Mouse (Mus musculus) granulocyte monocyte progenitor cell, adult 5-6 weeks (primary cell): ENCODE data around the gene Usp21. TPM values are rescaled to one million over a fixed set of nuclear protein-coding genes. Genes with fewer than 3 reads are reported as not detected.
A peak's percentile ranks its signal among the peaks of the same experiment; 100 is the strongest.
"Not testable (repeated sequence)": the region's sequence is repeated elsewhere in the genome, so short reads cannot be mapped to it uniquely, and the experiment has no call there.

Source experiments
- ATAC-seq: replicated peaks from 2 replicates; pipeline ENCODE4 v1.8.0; 2016; ENCODE audit warnings: mild to moderate bottlenecking, moderate TSS enrichment, inconsistent platforms; ENCODE audit not compliant: poor library complexity, severe bottlenecking
- total RNA-seq, 2 experiments: library from RNA; stranded (forward) in 1 of 2; stranded (reverse) in 1 of 2; fragments of 200-712, 200-1000 nt in 1 of 2; fragments of >200 nt in 1 of 2; fragmentation: Nextera tagmentation in 1 of 2; gene quantifications; 2 replicates each; pipeline ENCODE4 v1.2.3; 2014 to 2017

Gene Usp21
- total RNA-seq, 2 experiments from 2014 or later: 22.8 to 37.6 TPM

DNA sequence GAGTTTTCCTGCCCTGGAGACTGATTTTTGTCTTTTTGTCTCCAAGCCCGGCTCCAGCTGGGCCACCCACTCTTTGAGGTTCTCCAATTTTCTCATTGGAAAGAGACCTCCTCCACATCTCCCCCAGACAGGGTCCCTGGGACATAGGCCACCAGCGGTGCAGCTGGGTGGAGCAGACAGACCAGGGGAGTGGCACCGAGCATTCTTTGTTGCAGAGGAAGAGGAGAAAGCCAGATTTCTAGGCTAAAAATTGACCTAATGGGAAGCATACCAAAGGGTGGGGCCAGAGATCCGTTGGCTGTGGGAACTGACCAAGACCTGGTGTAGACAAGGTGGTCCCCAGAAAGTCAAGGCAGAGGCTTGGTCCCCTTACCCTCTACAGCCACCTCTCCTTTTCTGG lies 39.9 kb downstream of the Usp21 start:
- no peak for ATAC-seq

DNA sequence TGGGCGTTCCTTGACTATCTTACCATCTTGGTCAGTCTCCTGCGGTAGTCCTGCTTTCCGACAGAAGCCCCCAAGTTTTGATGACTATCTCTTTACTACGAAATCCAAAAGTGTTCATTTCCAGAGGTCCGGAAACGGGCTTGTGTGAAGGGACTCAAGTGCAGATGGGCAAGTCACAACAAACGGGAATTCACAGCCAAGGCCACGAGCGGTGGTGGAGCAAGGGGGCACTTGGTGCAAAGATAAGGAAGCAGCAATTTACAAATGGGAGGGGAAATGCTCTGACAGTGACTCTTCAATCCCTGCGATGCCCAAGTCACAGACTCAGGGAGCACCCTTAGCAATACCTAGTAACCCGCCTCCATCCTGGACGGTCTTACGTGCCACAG lies 40.3 kb downstream of the Usp21 start:
- peak; percentile 32 for ATAC-seq

DNA sequence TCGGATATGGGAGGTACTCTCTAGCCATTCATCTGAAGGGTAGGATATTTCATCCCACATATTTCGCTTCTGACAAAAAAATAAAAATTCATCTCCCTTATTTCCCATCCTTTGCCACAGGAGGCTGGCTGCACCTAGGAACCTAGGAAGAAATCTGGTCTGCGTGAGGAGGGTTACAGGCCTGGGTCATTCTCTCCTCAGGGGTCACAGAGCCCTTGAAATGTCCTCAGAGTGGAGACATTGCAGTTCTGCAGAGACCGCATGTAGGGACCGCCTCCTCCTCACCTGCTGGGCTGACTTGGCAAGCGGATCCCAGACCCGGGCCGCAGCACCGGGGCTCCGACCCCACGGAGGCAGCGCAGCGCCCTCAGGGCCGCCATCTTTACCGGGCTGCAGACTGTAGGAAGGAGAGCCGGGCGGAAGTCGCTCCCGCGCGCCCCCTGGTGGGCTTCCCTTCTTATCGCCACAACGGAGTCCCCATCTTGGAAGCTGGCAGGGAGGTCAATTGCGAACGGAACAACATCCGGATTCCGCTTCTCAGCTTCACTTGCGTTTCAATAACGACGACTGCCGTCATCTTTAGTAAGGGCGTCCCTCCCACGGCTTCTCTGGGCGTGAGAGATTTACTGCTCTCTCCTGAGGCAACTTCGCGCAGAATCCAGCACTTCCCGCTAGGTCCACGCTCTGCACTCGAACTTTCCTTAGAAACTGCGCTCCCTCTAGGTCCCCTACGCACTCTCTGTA lies 40.9 kb downstream of the Usp21 start:
- ATAC-seq: peak; percentile 94

DNA sequence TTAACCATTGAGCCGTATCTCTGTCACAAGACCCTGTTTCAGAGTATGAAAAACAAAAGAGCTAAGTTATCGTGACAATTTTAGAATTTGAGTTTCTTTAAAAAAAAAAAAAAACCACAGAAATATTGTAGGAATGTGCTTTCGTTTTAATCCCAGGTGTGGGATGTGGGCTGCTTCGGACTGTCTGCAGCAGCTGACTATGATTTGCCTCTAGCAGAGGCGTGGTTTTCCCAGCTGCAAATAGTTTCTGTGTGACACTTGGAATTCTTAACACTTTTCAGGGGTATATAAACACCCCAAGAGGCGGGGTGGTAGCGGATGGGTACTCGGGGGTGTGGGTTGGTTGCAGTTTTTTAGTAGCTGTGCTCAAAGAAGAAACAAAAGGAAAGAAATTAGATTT lies 42.4 kb downstream of the Usp21 start:
- no peak for ATAC-seq

DNA sequence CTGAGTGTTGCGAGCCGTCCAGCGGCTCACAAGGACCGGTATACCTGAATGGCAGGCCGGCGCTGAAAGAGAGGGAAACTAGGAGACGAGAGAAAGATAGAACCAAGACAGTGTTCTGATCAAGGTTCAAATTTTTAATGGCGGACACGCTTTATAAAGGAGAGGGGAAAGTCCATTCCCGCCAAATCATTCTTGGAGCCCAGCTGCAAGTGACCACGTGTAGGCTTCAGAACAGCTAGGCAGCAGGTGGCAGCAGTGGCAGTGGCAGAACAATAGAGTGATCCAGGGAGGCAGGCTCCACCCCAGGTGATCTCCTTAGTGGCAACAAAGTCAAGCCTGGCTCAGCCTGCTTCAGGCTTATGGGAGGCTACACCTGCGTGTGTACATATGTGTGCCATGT lies 45.8 kb downstream of the Usp21 start:
- ATAC-seq: not testable (repeated sequence)

DNA sequence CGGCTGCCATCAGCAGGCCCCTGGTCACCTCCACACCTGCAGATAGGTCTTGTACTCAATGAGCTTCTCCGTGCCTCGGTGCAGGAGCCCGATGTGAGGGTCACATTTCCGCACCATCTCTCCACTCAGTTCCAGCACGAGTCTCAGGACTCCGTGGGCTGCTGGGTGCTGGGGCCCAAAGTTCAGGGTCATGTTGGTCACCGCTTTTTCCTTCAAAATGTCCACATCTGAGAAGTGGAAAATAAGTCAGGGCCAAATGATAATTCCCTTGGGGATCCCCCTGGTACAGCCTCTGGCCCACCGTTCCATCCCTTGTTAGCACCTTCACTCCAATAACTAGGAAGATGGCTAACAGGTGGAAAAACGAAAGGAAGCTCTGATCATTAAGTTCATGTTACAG lies 46.9 kb downstream of the Usp21 start:
- no peak for ATAC-seq

DNA sequence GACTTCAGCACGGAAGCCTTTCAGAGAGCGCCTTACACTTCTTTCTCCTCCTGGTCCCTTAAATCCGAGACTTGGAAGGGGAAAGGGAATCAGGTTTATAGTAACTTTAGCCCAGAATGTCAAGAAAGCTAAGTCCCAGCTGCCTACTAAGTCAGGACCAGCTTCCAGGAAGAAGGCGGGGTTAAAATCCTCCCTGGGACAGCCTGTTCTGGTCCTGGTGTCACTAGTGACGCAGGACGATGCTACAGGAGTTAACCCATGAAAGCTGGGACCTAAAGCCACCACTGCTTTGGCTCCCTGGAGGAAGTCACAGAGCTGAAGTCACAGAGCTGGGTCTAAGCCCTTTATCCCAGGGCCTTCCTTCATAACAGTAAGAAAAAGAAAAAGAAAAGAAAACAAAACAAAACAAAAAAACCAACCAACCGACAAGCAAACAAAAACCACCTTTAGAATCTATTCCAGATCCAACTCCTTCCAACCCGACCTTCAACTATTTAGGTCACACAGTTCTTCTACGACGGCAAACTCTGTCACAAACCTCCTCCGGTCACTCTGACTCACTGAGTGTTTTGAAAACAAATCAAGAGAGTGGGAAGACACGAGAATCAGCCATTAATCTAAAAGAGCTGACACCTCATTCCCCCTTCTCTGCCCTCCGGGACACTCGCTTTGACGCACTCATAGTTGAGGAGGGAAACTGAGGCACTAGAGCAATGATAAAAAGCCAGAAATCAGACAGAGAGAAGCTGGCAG lies 47.6 kb downstream of the Usp21 start:
- no peak for ATAC-seq

DNA sequence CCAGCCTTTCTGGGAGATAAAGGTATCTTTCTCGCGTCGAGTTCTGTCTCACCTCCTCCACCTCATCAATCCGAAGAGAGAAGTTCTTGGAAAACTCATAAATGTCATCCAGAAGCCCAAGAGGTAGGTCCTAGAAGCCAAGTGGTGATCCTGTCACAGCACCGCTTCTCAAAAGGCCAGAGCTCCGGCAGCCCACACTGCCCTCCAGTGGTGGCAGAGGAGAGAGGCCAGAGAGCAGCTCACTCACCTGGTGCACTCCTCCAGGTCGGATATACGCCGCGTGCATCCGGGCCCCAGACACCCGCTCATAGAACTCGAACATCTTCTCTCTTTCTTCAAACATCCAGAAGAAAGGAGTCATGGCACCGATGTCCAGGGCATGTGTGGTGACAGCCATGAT lies 49.3 kb downstream of the Usp21 start:
- ATAC-seq: peak; percentile 65

DNA sequence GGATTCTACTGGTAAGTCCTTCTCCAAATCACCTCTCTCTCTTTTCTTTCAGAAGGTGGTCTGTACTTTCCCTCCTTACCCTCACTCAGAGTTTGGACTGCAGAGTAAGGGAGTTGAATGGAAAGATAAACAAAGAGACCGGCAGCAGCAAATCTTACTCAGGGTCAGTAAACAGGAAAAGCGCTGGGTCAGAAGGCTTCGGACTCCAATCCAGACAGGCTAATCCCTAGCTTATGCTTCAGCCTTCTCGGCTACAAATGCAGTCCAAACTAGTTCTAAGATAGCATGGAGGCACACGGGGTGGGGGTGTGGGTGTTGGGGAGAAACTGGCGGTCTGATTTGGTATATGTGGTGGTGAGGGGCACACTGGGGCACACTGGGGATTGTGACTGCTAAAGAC lies 50.4 kb downstream of the Usp21 start:
- no peak for ATAC-seq

DNA sequence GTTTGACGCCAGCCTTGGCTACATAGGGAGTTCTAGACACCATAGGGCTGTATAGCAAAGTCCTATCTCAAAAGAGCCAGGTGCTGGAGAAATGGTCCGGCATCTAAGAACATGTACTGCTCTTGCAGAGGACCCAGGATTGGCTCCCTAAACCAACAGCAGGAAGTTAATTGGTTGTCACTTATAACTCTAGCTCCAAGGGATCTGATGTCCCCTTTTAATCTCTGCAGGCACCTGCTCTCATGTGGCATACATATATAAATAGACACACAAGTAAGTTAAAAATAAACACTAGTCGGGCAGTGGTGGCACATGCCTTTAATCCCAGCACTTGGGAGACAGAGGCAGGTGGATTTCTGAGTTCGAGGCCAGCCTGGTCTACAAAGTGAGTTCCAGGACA lies 52.0 kb downstream of the Usp21 start:
- no peak for ATAC-seq

DNA sequence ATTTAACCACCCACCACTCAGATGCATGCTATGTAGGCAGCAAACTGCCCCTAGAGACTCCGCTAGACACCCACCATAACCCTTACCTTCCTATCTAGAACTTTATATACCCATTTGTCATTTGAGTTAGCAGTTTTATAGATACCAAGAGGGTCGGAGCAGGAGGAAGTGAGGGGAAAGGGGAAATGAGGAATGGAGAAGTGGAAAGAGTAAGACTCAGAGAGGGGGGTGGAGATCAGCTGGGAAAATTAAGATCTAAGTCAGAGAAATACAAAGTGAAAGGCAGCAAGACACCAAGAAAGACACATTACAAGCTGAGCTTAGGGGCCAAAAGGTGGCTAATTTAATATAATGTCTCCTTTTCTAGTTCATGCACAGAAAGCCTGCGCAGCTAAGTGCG lies 53.3 kb downstream of the Usp21 start:
- ATAC-seq: peak; percentile 24

DNA sequence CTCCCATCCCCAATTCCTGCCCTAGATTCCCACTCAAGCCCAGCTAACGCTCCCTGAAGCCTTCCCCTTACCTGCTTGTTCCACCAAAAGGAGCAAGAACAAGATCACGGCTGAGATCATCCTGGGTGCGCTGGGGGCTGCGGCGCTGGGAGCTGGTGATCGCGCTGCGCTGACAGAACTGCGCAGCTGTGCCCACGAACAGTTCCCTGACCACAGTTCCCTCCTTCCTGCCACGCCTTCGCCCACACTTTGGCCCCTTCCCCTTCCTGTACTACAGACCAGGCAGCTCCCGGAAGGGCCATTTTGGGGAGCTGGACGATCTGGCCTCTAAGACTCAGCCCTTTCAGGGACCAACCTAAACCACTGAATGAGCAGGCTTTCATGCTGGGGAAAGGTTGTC lies 53.7 kb downstream of the Usp21 start, which contains the start of gene Fcer1g:
Gene Fcer1g (minus strand): TSS at position 240 of the 400 bp plus-strand sequence.
- peak; percentile 64 for ATAC-seq

DNA sequence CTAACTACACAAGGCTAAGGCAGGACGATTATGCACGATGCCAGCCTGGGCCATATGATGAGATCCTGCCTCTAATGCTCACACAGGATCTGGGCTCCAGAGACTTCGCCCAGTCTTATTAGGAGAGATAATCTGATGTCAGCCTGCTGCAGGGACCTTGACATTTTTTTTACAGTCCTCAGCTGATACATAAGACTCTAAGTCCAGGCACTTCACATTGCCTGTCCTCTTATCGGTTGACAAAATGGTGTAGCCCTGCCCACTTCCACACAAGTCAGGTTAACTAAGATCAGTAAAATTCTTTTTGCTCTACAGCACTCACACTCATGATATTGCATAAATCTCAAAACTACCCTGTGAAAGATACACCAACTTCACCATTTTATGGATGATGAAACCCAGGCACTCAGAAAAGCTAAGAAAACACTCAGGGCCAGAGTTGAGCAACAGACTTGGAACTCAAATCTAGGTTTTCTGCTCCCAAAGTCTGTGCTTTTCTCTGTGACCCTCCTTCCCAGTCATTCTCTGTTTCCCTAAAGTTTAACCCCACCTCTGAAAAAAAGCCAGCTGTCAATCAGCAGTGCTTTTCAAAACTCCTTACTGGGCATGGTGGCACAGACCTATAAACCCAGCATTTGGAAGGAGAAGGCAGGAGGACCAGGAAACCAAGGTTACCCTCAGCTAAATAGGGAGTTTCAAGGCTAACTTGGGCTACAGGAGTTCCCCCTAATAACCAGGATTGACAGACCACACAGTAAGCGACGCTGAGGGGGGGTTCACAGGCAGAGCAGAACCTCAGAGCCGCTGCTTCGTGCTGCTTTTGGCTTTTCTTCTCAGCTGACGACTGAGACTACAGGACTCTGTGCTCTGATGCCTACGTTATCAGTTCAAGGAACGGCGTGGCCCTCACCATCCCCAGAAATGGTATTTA lies 54.7 kb downstream of the Usp21 start:
- ATAC-seq: peak; percentile 45

DNA sequence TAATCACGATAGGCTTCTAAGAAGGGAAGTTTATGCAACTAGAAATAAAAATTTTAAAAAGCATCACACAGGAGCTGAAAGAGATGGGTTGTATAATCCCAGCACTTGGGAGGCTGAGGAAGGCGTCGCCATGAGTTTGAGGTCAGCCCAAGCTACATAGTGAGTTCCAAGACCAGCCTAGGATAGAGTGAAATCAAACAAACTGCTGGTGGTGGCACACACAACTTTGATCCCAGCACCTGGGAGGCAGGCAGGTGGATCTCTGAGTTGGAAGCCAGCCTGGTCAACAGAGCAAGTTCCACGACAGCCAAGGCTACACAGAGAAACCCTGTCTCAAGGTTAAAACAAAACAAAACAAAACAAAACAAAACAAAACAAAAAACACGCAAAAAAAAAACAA lies 55.4 kb downstream of the Usp21 start:
- no peak for ATAC-seq

Other genes with a start within 250 kb of the Usp21 start
- 274 and 310 TPM in 2 replicates for gene Fcgr3, start 223.1 kb downstream of the Usp21 start, total RNA-seq (2014; fragmentation: Nextera tagmentation)
- 498 and 520 TPM in 2 replicates for gene Fcgr3, start 223.1 kb downstream of the Usp21 start, total RNA-seq (2017)
- gene Cfap126, start 174.1 kb downstream of the Usp21 start, total RNA-seq (2014; fragmentation: Nextera tagmentation): 1.7 and 3.8 TPM in 2 replicates
- gene Cfap126, start 174.1 kb downstream of the Usp21 start, total RNA-seq (2017): 0.47 and 1.5 TPM in 2 replicates
- gene Sdhc, start 137.4 kb downstream of the Usp21 start, total RNA-seq (2014; fragmentation: Nextera tagmentation): 119 and 151 TPM in 2 replicates
- gene Sdhc, start 137.4 kb downstream of the Usp21 start, total RNA-seq (2017): 110 and 112 TPM in 2 replicates
- gene Mpz, start 137.3 kb downstream of the Usp21 start, total RNA-seq (2014; fragmentation: Nextera tagmentation): 2.0 TPM in 1 of 2 replicates, not detected in the other
- gene Mpz, start 137.3 kb downstream of the Usp21 start, total RNA-seq (2017): not detected in 2 replicates
- gene Pcp4l1, start 91.7 kb downstream of the Usp21 start, total RNA-seq (2014; fragmentation: Nextera tagmentation): 11.7 and 11.8 TPM in 2 replicates
- 13.7 TPM in 2 replicates for gene Pcp4l1, start 91.7 kb downstream of the Usp21 start, total RNA-seq (2017)
- gene Nr1i3, start 74.0 kb downstream of the Usp21 start, total RNA-seq (2014; fragmentation: Nextera tagmentation): not detected in 2 replicates
- gene Nr1i3, start 74.0 kb downstream of the Usp21 start, total RNA-seq (2017): 0.10 and 0.17 TPM in 2 replicates
- gene Tomm40l, start 65.5 kb downstream of the Usp21 start, total RNA-seq (2014; fragmentation: Nextera tagmentation): 30.1 and 30.3 TPM in 2 replicates
- 20.7 and 21.2 TPM in 2 replicates for gene Tomm40l, start 65.5 kb downstream of the Usp21 start, total RNA-seq (2017)
- gene Apoa2, start 62.9 kb downstream of the Usp21 start, total RNA-seq (2014; fragmentation: Nextera tagmentation): 4.5 and 6.9 TPM in 2 replicates
- 3.7 and 8.0 TPM in 2 replicates for gene Apoa2, start 62.9 kb downstream of the Usp21 start, total RNA-seq (2017)
- gene Fcer1g, start 53.6 kb downstream of the Usp21 start, total RNA-seq (2014; fragmentation: Nextera tagmentation): 327 and 359 TPM in 2 replicates
- gene Fcer1g, start 53.6 kb downstream of the Usp21 start, total RNA-seq (2017): 143 and 171 TPM in 2 replicates
- gene Adamts4, start 37.6 kb downstream of the Usp21 start, total RNA-seq (2014; fragmentation: Nextera tagmentation): not detected in 2 replicates
- not detected in 2 replicates for gene Adamts4, start 37.6 kb downstream of the Usp21 start, total RNA-seq (2017)
- 270 and 271 TPM in 2 replicates for gene Ndufs2, start 36.6 kb downstream of the Usp21 start, total RNA-seq (2014; fragmentation: Nextera tagmentation)
- 358 and 391 TPM in 2 replicates for gene Ndufs2, start 36.6 kb downstream of the Usp21 start, total RNA-seq (2017)
- gene B4galt3, start 17.7 kb downstream of the Usp21 start, total RNA-seq (2014; fragmentation: Nextera tagmentation): 24.7 and 25.6 TPM in 2 replicates
- 14.7 and 19.0 TPM in 2 replicates for gene B4galt3, start 17.7 kb downstream of the Usp21 start, total RNA-seq (2017)
- 22.5 and 37.6 TPM in 2 replicates for gene Ppox, start 6.8 kb downstream of the Usp21 start, total RNA-seq (2014; fragmentation: Nextera tagmentation)
- 16.8 and 25.3 TPM in 2 replicates for gene Ppox, start 6.8 kb downstream of the Usp21 start, total RNA-seq (2017)
- gene Ufc1, start 7.0 kb upstream of the Usp21 start, total RNA-seq (2014; fragmentation: Nextera tagmentation): 142 and 143 TPM in 2 replicates
- 108 and 113 TPM in 2 replicates for gene Ufc1, start 7.0 kb upstream of the Usp21 start, total RNA-seq (2017)
- gene Dedd, start 41.2 kb upstream of the Usp21 start, total RNA-seq (2014; fragmentation: Nextera tagmentation): 16.4 and 17.1 TPM in 2 replicates
- gene Dedd, start 41.2 kb upstream of the Usp21 start, total RNA-seq (2017): 12.9 and 16.8 TPM in 2 replicates
- gene Nit1, start 57.7 kb upstream of the Usp21 start, total RNA-seq (2014; fragmentation: Nextera tagmentation): 28.1 and 30.3 TPM in 2 replicates
- 24.6 and 33.8 TPM in 2 replicates for gene Nit1, start 57.7 kb upstream of the Usp21 start, total RNA-seq (2017)
- 35.6 and 62.6 TPM in 2 replicates for gene Pfdn2, start 57.7 kb upstream of the Usp21 start, total RNA-seq (2014; fragmentation: Nextera tagmentation)
- gene Pfdn2, start 57.7 kb upstream of the Usp21 start, total RNA-seq (2017): 15.2 and 28.0 TPM in 2 replicates
- gene Klhdc9, start 72.8 kb upstream of the Usp21 start, total RNA-seq (2014; fragmentation: Nextera tagmentation): not detected in 2 replicates
- gene Klhdc9, start 72.8 kb upstream of the Usp21 start, total RNA-seq (2017): 0.52 and 0.77 TPM in 2 replicates
- gene Nectin4, start 82.1 kb upstream of the Usp21 start, total RNA-seq (2014; fragmentation: Nextera tagmentation): 1.5 and 2.4 TPM in 2 replicates
- gene Nectin4, start 82.1 kb upstream of the Usp21 start, total RNA-seq (2017): 0.99 and 1.6 TPM in 2 replicates
- gene Arhgap30, start 101.0 kb upstream of the Usp21 start, total RNA-seq (2014; fragmentation: Nextera tagmentation): 47.2 and 53.5 TPM in 2 replicates
- gene Arhgap30, start 101.0 kb upstream of the Usp21 start, total RNA-seq (2017): 63.0 and 67.1 TPM in 2 replicates
- 51.3 and 64.2 TPM in 2 replicates for gene Usf1, start 123.3 kb upstream of the Usp21 start, total RNA-seq (2014; fragmentation: Nextera tagmentation)
- 71.0 and 71.5 TPM in 2 replicates for gene Usf1, start 123.3 kb upstream of the Usp21 start, total RNA-seq (2017)
- 10.1 and 14.9 TPM in 2 replicates for gene Tstd1, start 130.9 kb upstream of the Usp21 start, total RNA-seq (2014; fragmentation: Nextera tagmentation)
- gene Tstd1, start 130.9 kb upstream of the Usp21 start, total RNA-seq (2017): 3.7 TPM in 1 of 2 replicates, not detected in the other
- gene F11r, start 149.5 kb upstream of the Usp21 start, total RNA-seq (2014; fragmentation: Nextera tagmentation): not detected in 2 replicates
- gene F11r, start 149.5 kb upstream of the Usp21 start, total RNA-seq (2017): 5.8 TPM in 1 of 2 replicates, not detected in the other
- gene Alyref2, start 215.5 kb upstream of the Usp21 start, total RNA-seq (2014; fragmentation: Nextera tagmentation): 3.2 and 4.7 TPM in 2 replicates
- 6.4 and 13.2 TPM in 2 replicates for gene Alyref2, start 215.5 kb upstream of the Usp21 start, total RNA-seq (2017)
- gene Itln1, start 247.3 kb upstream of the Usp21 start, total RNA-seq (2014; fragmentation: Nextera tagmentation): not detected in 2 replicates
- gene Itln1, start 247.3 kb upstream of the Usp21 start, total RNA-seq (2017): not detected in 2 replicates